Mouse (Mus musculus) liver, adult 2 months (tissue): ENCODE results near the gene Yjefn3. TPM values are rescaled to one million over a fixed set of nuclear protein-coding genes. Genes with fewer than 3 reads are reported as not detected.

ENCODE experiments used
- DNase-seq: peaks from one replicate; pipeline ENCODE4 v3.0.0-alpha.2; 2011; ENCODE audit warnings: low read depth, low spot score; ENCODE audit errors: extremely low read depth
- H3K27ac ChIP-seq: fragments of 200-500 bp; replicated peaks from 2 replicates; pipeline ENCODE4 v1.5.1; 2012; ENCODE audit warnings: low read depth, mild to moderate bottlenecking, control low read depth, inconsistent platforms, low read length; ENCODE audit not compliant: insufficient read depth
- H3K27me3 ChIP-seq: fragments of 200-500 bp; 2 replicates; pipeline ENCODE4 v1.6.1; 2012; ENCODE audit warnings: mild to moderate bottlenecking, moderate library complexity, low read length, inconsistent platforms; ENCODE audit not compliant: control insufficient read depth, insufficient read depth
- H3K36me3 ChIP-seq: fragments of 200-500 bp; 2 replicates; pipeline ENCODE4 v1.6.1; 2012; ENCODE audit warnings: low read length, inconsistent platforms; ENCODE audit not compliant: control insufficient read depth, insufficient read depth
- H3K4me1 ChIP-seq: fragments of 200-500 bp; 2 replicates; pipeline ENCODE4 v1.6.1; 2011; ENCODE audit warnings: low read length; ENCODE audit not compliant: control insufficient read depth, insufficient read depth
- H3K4me3 ChIP-seq: fragments of 200-500 bp; 2 replicates; pipeline ENCODE4 v1.5.1; 2011; ENCODE audit warnings: low read depth, mild to moderate bottlenecking, control low read depth, low read length, moderate library complexity; ENCODE audit not compliant: insufficient read depth
- H3K79me2 ChIP-seq: fragments of 200-500 bp; 2 replicates; pipeline ENCODE4 v1.6.1; 2012; ENCODE audit warnings: inconsistent platforms, mild to moderate bottlenecking, low read length, moderate library complexity; ENCODE audit not compliant: control insufficient read depth, insufficient read depth
- H3K9ac ChIP-seq: fragments of 200-500 bp; 2 replicates; pipeline ENCODE4 v1.6.1; 2012; ENCODE audit warnings: low read depth, mild to moderate bottlenecking, control low read depth, inconsistent platforms, low read length
- CTCF ChIP-seq: fragments of 200-500 bp; IDR thresholded peaks from 2 replicates; pipeline ENCODE4 v1.5.1; 2011; ENCODE audit warnings: low read depth, low read length, control low read depth
- POLR2A ChIP-seq: fragments of 200-500 bp; IDR thresholded peaks from 2 replicates; pipeline ENCODE4 v1.6.1; 2011; ENCODE audit warnings: low read length, control low read depth; ENCODE audit not compliant: insufficient read depth; ENCODE audit errors: extremely low read depth
- WGBS: fragments of 180-500 bp; shearing (Covaris S2); methylation state at CpG from one replicate; pipeline ENCODE4 v1.1.7; 2018; 5-methylcytosine and 5-hydroxymethylcytosine counted together
- polyA plus RNA-seq: library from polyadenylated mRNA; depleted of rRNA; stranded (reverse); fragments of >200 nt; gene quantifications from 2 replicates; pipeline ENCODE4 v1.2.3, GENCODE M21; 2012
- total RNA-seq: library from RNA; depleted of rRNA; stranded (reverse); fragments of >200 nt; gene quantifications from 2 replicates; pipeline ENCODE4 v1.2.3, GENCODE M21; 2014

Yjefn3 gene
- total and polyA plus RNA-seq, 2 experiments, result 0.83 to 2.0 TPM

DNA sequence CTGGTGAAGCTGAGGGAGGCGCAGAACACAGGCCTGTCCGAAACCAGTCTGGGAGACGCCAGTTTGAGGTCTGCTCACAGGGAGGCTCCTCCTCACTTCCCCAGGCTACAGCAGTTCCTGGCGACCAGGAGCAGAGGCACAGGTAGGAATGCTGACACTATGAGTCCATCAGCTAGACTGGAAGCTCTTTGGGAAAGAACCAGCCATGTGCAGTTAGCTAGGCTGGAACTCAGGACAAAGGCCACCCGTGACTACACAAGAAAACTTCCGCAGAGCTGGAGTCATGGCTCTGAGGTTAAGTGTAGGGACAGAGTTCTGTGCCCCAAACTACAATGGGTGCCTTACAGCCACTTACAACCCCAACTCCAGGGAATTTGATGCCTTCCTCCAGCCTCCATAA, 4.7 kb downstream of the Yjefn3 start:
- 0 out of 2 replicates have a peak overlapping the region, but pooled peaks have one; percentile 3 for H3K27ac ChIP-seq
- no peaks in the 10 kb centered on the region for H3K27me3 ChIP-seq
- TF ChIP-seq POLR2A (no peak), CTCF (no peak)
- H3K4me3 ChIP-seq, result no peak overlapping the region
- peak; percentile 49 for DNase-seq
- H3K9ac ChIP-seq, result no peak overlapping the region
- peaks cover 20% of the 10 kb centered on the region for H3K79me2 ChIP-seq
- WGBS, result 57% methylated on average over 6 of the region's 6 CpGs
- no peaks in the 10 kb centered on the region; the same call in 1 of the 2 replicates for H3K36me3 ChIP-seq
- H3K4me1 ChIP-seq, result peaks cover 29% of the 10 kb centered on the region

DNA sequence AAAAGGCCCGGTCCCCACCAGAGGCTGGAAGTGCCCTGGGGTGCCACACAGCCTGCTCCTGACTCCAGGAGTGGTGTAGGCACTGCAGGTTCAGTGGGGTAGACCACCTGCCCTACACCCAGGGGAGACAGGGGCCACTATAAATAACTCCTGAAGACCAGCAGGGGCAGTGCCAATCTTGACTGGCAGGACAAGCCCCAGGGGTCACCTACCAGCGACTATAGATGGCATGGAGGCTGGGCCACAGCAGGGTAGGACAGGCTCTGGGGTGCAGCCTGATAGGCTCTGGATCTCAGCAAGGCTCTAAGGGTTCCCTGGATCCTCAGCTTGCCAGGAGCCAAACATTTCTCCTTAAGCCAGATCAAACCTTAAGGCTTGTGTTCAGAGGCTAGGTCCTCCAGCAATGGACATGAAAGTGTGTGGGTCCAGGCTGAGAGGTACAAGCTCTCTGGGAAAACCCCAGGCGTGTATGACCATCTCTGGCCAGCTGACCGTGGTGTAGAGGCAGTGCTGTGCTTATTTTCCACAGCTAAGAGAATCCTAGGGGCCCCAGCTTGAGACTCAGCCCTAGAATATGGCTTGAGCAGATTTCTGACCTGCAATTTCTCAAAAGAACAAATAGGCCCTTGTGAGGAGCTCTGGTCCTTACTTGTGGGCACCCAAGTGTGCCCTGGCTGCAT, 6.6 kb downstream of the Yjefn3 start:
- peaks cover 20% of the 10 kb centered on the region for H3K79me2 ChIP-seq
- H3K27me3 ChIP-seq, result no peaks in the 10 kb centered on the region
- no peak for DNase-seq
- H3K27ac ChIP-seq, result no peak overlapping the region
- H3K4me3 ChIP-seq, result no peak overlapping the region
- TF ChIP-seq CTCF, result no peak
- TF ChIP-seq POLR2A, result no peak
- H3K4me1 ChIP-seq, result peaks cover 23% of the 10 kb centered on the region
- H3K9ac ChIP-seq, result no peak overlapping the region
- 71% methylated on average over 4 of the region's 4 CpGs for WGBS
- H3K36me3 ChIP-seq, result no peaks in the 10 kb centered on the region; the same call in 1 of the 2 replicates

DNA sequence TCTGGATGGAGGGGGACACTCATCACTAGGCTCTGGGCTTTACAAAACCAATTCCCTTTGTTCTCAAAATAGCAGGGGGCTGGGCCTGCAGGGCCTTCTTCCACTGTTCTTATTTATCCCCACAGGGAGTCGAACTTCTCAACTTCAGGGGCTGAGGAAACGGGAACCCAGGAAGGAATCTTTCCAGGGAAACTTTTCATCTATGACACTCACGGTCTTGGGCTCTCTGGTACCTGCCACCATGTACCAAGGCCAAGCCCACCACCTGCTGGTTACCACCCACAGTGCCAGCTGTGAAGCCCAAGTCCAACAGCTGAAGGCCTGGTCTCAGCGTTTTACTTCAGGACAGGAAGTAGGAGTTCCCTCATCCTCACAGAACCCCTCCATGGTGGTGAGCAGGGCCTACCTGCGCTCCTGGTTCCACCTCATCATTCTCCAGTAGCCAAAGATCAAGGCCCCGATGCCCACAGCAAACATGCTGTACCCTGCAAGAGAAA, 7.6 kb downstream of the Yjefn3 start:
- 83% methylated on average over 6 of the region's 6 CpGs for WGBS
- Histone ChIP-seq H3K9ac (no peak overlapping the region), H3K4me3 (no peak overlapping the region), H3K4me1 (peaks cover 20% of the 10 kb centered on the region), H3K36me3 (no peaks in the 10 kb centered on the region; the same call in 1 of the 2 replicates), H3K27ac (no peak overlapping the region), H3K79me2 (peaks cover 14% of the 10 kb centered on the region; the same call in 1 of the 2 replicates), H3K27me3 (no peaks in the 10 kb centered on the region)
- no peak for DNase-seq
- TF ChIP-seq POLR2A (no peak), CTCF (no peak)

DNA sequence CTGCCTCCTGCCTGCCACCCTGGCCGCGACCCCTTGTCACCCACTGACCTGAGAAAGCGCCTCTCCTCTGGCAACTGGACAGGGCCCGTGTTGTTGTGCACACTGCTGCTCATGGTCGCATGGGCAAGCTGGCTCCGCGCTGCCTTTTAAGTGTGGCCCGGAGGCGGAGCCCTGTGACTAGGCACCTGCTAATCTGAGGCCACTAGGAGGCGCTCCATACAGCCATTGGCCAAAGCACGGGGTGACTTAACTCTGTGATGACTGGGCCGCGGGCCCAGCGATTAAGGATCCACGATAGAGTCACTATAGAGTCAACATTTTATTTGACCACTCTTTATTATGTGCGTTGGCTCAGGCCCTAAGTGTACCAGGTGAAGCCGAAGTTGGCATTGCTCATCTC, 8.6 kb downstream of the Yjefn3 start:
- H3K4me3 ChIP-seq, result no peak overlapping the region
- peaks cover 7% of the 10 kb centered on the region for H3K27me3 ChIP-seq
- no peak for DNase-seq
- no peak overlapping the region for H3K27ac ChIP-seq
- H3K4me1 ChIP-seq, result peaks cover 19% of the 10 kb centered on the region
- H3K79me2 ChIP-seq, result peaks cover 14% of the 10 kb centered on the region; the same call in 1 of the 2 replicates
- H3K9ac ChIP-seq, result no peak overlapping the region
- H3K36me3 ChIP-seq, result no peaks in the 10 kb centered on the region; the same call in 1 of the 2 replicates
- WGBS, result 62% methylated on average over 17 of the region's 17 CpGs
- no peak for TF ChIP-seq POLR2A
- TF ChIP-seq CTCF, result peak; percentile 61

DNA sequence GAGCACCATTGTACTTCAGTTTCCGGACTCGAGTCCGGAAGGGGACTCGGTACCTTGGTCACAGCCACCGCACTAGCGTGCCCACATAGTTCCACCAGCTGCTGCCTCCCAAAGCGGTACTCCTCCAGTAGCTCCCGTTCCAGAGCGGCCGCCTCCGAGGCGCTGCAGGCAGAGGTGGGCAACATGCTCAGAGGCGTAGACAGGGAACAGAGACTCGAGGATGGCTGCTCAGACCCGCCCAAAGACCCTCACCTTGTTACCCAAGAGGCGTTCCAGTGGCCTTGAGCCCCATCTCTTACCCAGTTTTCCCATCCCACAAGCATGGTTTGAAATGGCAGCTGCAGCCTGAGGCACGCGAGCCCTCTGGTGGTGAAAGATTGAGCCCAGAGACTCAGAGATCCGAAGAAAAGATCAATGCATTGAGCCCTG, 11.7 kb downstream of the Yjefn3 start:
- TF ChIP-seq POLR2A, result no peak
- TF ChIP-seq CTCF, result peak; percentile 69
- no peak for DNase-seq
- Histone ChIP-seq H3K4me1 (peaks cover 7% of the 10 kb centered on the region), H3K27me3 (peaks cover 25% of the 10 kb centered on the region), H3K79me2 (0 out of 2 replicates have a peak, but pooled peaks cover 2% of the 10 kb centered on the region), H3K4me3 (no peak overlapping the region), H3K27ac (no peak overlapping the region), H3K36me3 (no peaks in the 10 kb centered on the region; the same call in 1 of the 2 replicates), H3K9ac (no peak overlapping the region)
- WGBS, result 58% methylated on average over 19 of the region's 19 CpGs

DNA sequence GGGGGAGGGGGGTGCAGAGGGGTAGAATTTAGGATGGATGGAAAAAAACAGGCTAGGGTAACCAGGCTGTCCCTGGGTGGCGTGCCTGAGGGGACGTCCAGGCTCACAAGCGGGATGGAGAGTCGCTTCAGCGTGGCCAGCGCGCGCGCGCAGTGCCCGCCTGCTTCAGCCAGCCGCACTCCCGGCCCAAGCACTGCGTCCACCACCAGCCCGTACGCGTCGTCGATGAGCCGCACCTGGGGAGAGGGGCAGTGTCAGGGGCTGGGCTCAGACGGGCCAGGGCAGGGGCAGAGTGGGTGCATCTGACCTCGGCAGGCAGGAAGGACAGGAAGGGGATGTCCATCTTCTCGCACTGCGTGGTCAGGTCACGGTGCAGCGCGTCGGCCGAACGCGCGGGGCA, 13.6 kb downstream of the Yjefn3 start:
- H3K79me2 ChIP-seq, result no peaks in the 10 kb centered on the region
- peaks cover 7% of the 10 kb centered on the region for H3K4me1 ChIP-seq
- TF ChIP-seq POLR2A (no peak), CTCF (no peak)
- no peak overlapping the region for H3K27ac ChIP-seq
- no peak overlapping the region for H3K4me3 ChIP-seq
- peaks cover 35% of the 10 kb centered on the region for H3K27me3 ChIP-seq
- H3K9ac ChIP-seq, result no peak overlapping the region; the same call in 1 of the 2 replicates
- 6% methylated on average over 32 of the region's 32 CpGs for WGBS
- H3K36me3 ChIP-seq, result no peaks in the 10 kb centered on the region; the same call in 1 of the 2 replicates
- DNase-seq, result no peak
